Mouse (Mus musculus) brain, embryonic 18.5 days (tissue): ENCODE measurements around the gene Pitpnm3.

Source experiments
- DNase-seq: peaks from one replicate; pipeline ENCODE4 v3.0.0-alpha.2; 2012; ENCODE audit warnings: low read depth, low spot score

Gene Pitpnm3

GRCm38 (mm10) chr11:72136231-72136982, 829 bp upstream of the Pitpnm3 start:
- no peak for DNase-seq

- DNase-seq: no peak
These were observed 819 bp downstream of the Pitpnm3 start for GRCm38 (mm10) chr11:72134536-72135382.

GRCm38 (mm10) chr11:72133075-72133474, 2.5 kb downstream of the Pitpnm3 start:
- no peak for DNase-seq

- no peak for DNase-seq
These were observed 3.3 kb downstream of the Pitpnm3 start for GRCm38 (mm10) chr11:72132266-72132665.

- no peak for DNase-seq
These were observed 3.9 kb downstream of the Pitpnm3 start for GRCm38 (mm10) chr11:72131697-72132096.

GRCm38 (mm10) chr11:72130905-72131304, 4.7 kb downstream of the Pitpnm3 start:
- no peak for DNase-seq

- DNase-seq: no peak
These were observed 5.1 kb downstream of the Pitpnm3 start for GRCm38 (mm10) chr11:72130472-72130871.

- DNase-seq: no peak
These were observed 5.6 kb downstream of the Pitpnm3 start for GRCm38 (mm10) chr11:72130021-72130420.

- DNase-seq: no peak
These were observed 6.3 kb downstream of the Pitpnm3 start for GRCm38 (mm10) chr11:72129032-72129894.

- DNase-seq: no peak
These were observed 8.0 kb downstream of the Pitpnm3 start for GRCm38 (mm10) chr11:72127450-72128189.

- no peak for DNase-seq
These were observed 9.8 kb downstream of the Pitpnm3 start for GRCm38 (mm10) chr11:72125781-72126180.

- no peak for DNase-seq
These were observed 12.0 kb downstream of the Pitpnm3 start for GRCm38 (mm10) chr11:72123531-72123930.

GRCm38 (mm10) chr11:72120354-72120753, 15.2 kb downstream of the Pitpnm3 start:
- DNase-seq: no peak

- no peak for DNase-seq
These were observed 16.9 kb downstream of the Pitpnm3 start for GRCm38 (mm10) chr11:72118630-72119029.

- no peak for DNase-seq
These were observed 22.3 kb downstream of the Pitpnm3 start for GRCm38 (mm10) chr11:72113296-72113695.

- DNase-seq: no peak
These were observed 24.9 kb downstream of the Pitpnm3 start for GRCm38 (mm10) chr11:72110726-72111125.

GRCm38 (mm10) chr11:72104223-72104622, 31.4 kb downstream of the Pitpnm3 start:
- DNase-seq: no peak

- DNase-seq: no peak
These were observed 32.0 kb downstream of the Pitpnm3 start for GRCm38 (mm10) chr11:72103530-72103929.

- no peak for DNase-seq
These were observed 34.6 kb downstream of the Pitpnm3 start for GRCm38 (mm10) chr11:72100996-72101395.

- no peak for DNase-seq
These were observed 36.4 kb downstream of the Pitpnm3 start for GRCm38 (mm10) chr11:72099181-72099580.

- DNase-seq: no peak
These were observed 37.6 kb downstream of the Pitpnm3 start for GRCm38 (mm10) chr11:72098027-72098426.
